Mouse (Mus musculus): ENCODE measurements around the gene Foxb1. TPM values are rescaled to one million over a fixed set of nuclear protein-coding genes. Genes with fewer than 3 reads are reported as not detected.

Gene Foxb1
- polyA plus RNA-seq, 1 experiment from 2014 or later = 2.8 TPM

GRCm38 (mm10) chr9:69754291-69754690 is 6.4 kb downstream of the Foxb1 start:
- H3K27me3 ChIP-seq (ENCODE audit: control insufficient read depth, insufficient read depth, low read length) = peaks cover 64% of the 10 kb centered on the region
- peak; percentile 67; the same call in 1 of the 2 replicates for ATAC-seq (replicated peaks; ENCODE audit: low FRiP score)

GRCm38 (mm10) chr9:69747971-69748370 is 12.8 kb downstream of the Foxb1 start:
- H3K4me2 ChIP-seq (ENCODE audit: low read depth, low read length, severe bottlenecking) = no peak overlapping the region
- H3K27ac ChIP-seq (ENCODE audit: low read depth, low read length) = no peak overlapping the region
- H3K4me1 ChIP-seq (replicated peaks; ENCODE audit: control insufficient read depth, insufficient read depth, low read length) = no peaks in the 10 kb centered on the region
- H3K36me3 ChIP-seq (ENCODE audit: control insufficient read depth, insufficient read depth, low read length) = no peaks in the 10 kb centered on the region
- H3K4me3 ChIP-seq (ENCODE audit: low read depth, low read length) = no peak overlapping the region
- H3K9ac ChIP-seq (ENCODE audit: low read length) = no peak overlapping the region
- 81% methylated on average over 1 of the region's 1 CpGs for WGBS
- H3K27me3 ChIP-seq (ENCODE audit: control insufficient read depth, insufficient read depth, low read length) = peaks cover 15% of the 10 kb centered on the region
- H3K9me3 ChIP-seq (ENCODE audit: control insufficient read depth, low read length) = peaks cover 4% of the 10 kb centered on the region; the same call in 1 of the 2 replicates
- ATAC-seq (replicated peaks; ENCODE audit: low FRiP score) (no peak), DNase-seq (ENCODE audit: low spot score) (no peak)

More at GRCm38 (mm10) chr9:69754291-69754690, 6.4 kb downstream of the Foxb1 start:
- no peaks in the 10 kb centered on the region for H3K36me3 ChIP-seq (ENCODE audit: control insufficient read depth, insufficient read depth, low read length)
- H3K9ac ChIP-seq (ENCODE audit: low read length) = no peak overlapping the region
- DNase-seq (ENCODE audit: low spot score) = no peak
- H3K4me3 ChIP-seq (ENCODE audit: low read depth, low read length) = no peak overlapping the region
- H3K4me1 ChIP-seq (replicated peaks; ENCODE audit: control insufficient read depth, insufficient read depth, low read length) = peaks cover 2% of the 10 kb centered on the region; the same call in 1 of the 2 replicates
- H3K9me3 ChIP-seq (ENCODE audit: control insufficient read depth, low read length) = no peaks in the 10 kb centered on the region
- H3K27ac ChIP-seq (ENCODE audit: low read depth, low read length) = no peak overlapping the region
- H3K4me2 ChIP-seq (ENCODE audit: low read depth, low read length, severe bottlenecking) = 0 out of 2 replicates have a peak overlapping the region, but pooled peaks have one; percentile 3
- 3% methylated on average over 7 of the region's 7 CpGs for WGBS

GRCm38 (mm10) chr9:69728736-69729135 is 32.0 kb downstream of the Foxb1 start:
- Histone ChIP-seq H3K4me3 (ENCODE audit: low read depth, low read length) (no peak overlapping the region), H3K27me3 (ENCODE audit: control insufficient read depth, insufficient read depth, low read length) (no peaks in the 10 kb centered on the region), H3K36me3 (ENCODE audit: control insufficient read depth, insufficient read depth, low read length) (no peaks in the 10 kb centered on the region), H3K4me1 (replicated peaks; ENCODE audit: control insufficient read depth, insufficient read depth, low read length) (no peaks in the 10 kb centered on the region), H3K9me3 (ENCODE audit: control insufficient read depth, low read length) (no peaks in the 10 kb centered on the region), H3K4me2 (ENCODE audit: low read depth, low read length, severe bottlenecking) (no peak overlapping the region), H3K9ac (ENCODE audit: low read length) (no peak overlapping the region), H3K27ac (ENCODE audit: low read depth, low read length) (no peak overlapping the region)
- 75% methylated on average over 5 of the region's 5 CpGs for WGBS
- no peak for ATAC-seq (replicated peaks; ENCODE audit: low FRiP score)
- DNase-seq (ENCODE audit: low spot score) = no peak

- Histone ChIP-seq H3K9me3 (ENCODE audit: control insufficient read depth, low read length) (no peaks in the 10 kb centered on the region), H3K4me1 (replicated peaks; ENCODE audit: control insufficient read depth, insufficient read depth, low read length) (peaks cover 9% of the 10 kb centered on the region; the same call in 1 of the 2 replicates), H3K4me2 (ENCODE audit: low read depth, low read length, severe bottlenecking) (no peak overlapping the region), H3K27ac (ENCODE audit: low read depth, low read length) (no peak overlapping the region), H3K4me3 (ENCODE audit: low read depth, low read length) (no peak overlapping the region), H3K27me3 (ENCODE audit: control insufficient read depth, insufficient read depth, low read length) (peaks cover 4% of the 10 kb centered on the region; the same call in 1 of the 2 replicates), H3K36me3 (ENCODE audit: control insufficient read depth, insufficient read depth, low read length) (no peaks in the 10 kb centered on the region), H3K9ac (ENCODE audit: low read length) (no peak overlapping the region)
- no peak for ATAC-seq (replicated peaks; ENCODE audit: low FRiP score)
- no peak for DNase-seq (ENCODE audit: low spot score)
- 58% methylated on average over 9 of the region's 9 CpGs for WGBS
Measured at GRCm38 (mm10) chr9:69718431-69718830, 42.3 kb downstream of the Foxb1 start.

GRCm38 (mm10) chr9:69716364-69716763 is 44.4 kb downstream of the Foxb1 start:
- Histone ChIP-seq H3K27me3 (ENCODE audit: control insufficient read depth, insufficient read depth, low read length) (peaks cover 4% of the 10 kb centered on the region; the same call in 1 of the 2 replicates), H3K9me3 (ENCODE audit: control insufficient read depth, low read length) (no peaks in the 10 kb centered on the region), H3K4me2 (ENCODE audit: low read depth, low read length, severe bottlenecking) (no peak overlapping the region), H3K36me3 (ENCODE audit: control insufficient read depth, insufficient read depth, low read length) (no peaks in the 10 kb centered on the region), H3K4me3 (ENCODE audit: low read depth, low read length) (no peak overlapping the region), H3K4me1 (replicated peaks; ENCODE audit: control insufficient read depth, insufficient read depth, low read length) (peaks cover 14% of the 10 kb centered on the region), H3K27ac (ENCODE audit: low read depth, low read length) (no peak overlapping the region), H3K9ac (ENCODE audit: low read length) (no peak overlapping the region)
- 31% methylated on average over 4 of the region's 4 CpGs for WGBS
- DNase-seq (ENCODE audit: low spot score) = peak; percentile 25
- no peak for ATAC-seq (replicated peaks; ENCODE audit: low FRiP score)

GRCm38 (mm10) chr9:69715445-69715844 is 45.3 kb downstream of the Foxb1 start:
- Histone ChIP-seq H3K9ac (ENCODE audit: low read length) (no peak overlapping the region), H3K36me3 (ENCODE audit: control insufficient read depth, insufficient read depth, low read length) (no peaks in the 10 kb centered on the region), H3K4me2 (ENCODE audit: low read depth, low read length, severe bottlenecking) (no peak overlapping the region), H3K9me3 (ENCODE audit: control insufficient read depth, low read length) (no peaks in the 10 kb centered on the region), H3K27me3 (ENCODE audit: control insufficient read depth, insufficient read depth, low read length) (peaks cover 4% of the 10 kb centered on the region; the same call in 1 of the 2 replicates), H3K27ac (ENCODE audit: low read depth, low read length) (no peak overlapping the region), H3K4me1 (replicated peaks; ENCODE audit: control insufficient read depth, insufficient read depth, low read length) (peaks cover 14% of the 10 kb centered on the region), H3K4me3 (ENCODE audit: low read depth, low read length) (no peak overlapping the region)
- peak; percentile 48 for DNase-seq (ENCODE audit: low spot score)
- WGBS = 17% methylated on average over 12 of the region's 12 CpGs
- no peak for ATAC-seq (replicated peaks; ENCODE audit: low FRiP score)

- Histone ChIP-seq H3K4me1 (replicated peaks; ENCODE audit: control insufficient read depth, insufficient read depth, low read length) (peaks cover 14% of the 10 kb centered on the region), H3K4me3 (ENCODE audit: low read depth, low read length) (no peak overlapping the region), H3K27me3 (ENCODE audit: control insufficient read depth, insufficient read depth, low read length) (peaks cover 4% of the 10 kb centered on the region; the same call in 1 of the 2 replicates), H3K27ac (ENCODE audit: low read depth, low read length) (0 out of 2 replicates have a peak overlapping the region, but pooled peaks have one; percentile 0), H3K9me3 (ENCODE audit: control insufficient read depth, low read length) (no peaks in the 10 kb centered on the region), H3K4me2 (ENCODE audit: low read depth, low read length, severe bottlenecking) (peak overlapping the region; percentile 39; the same call in 1 of the 2 replicates), H3K36me3 (ENCODE audit: control insufficient read depth, insufficient read depth, low read length) (no peaks in the 10 kb centered on the region), H3K9ac (ENCODE audit: low read length) (no peak overlapping the region)
- DNase-seq (ENCODE audit: low spot score) (no peak), ATAC-seq (replicated peaks; ENCODE audit: low FRiP score) (peak; percentile 27; the same call in 1 of the 2 replicates)
- 26% methylated on average over 7 of the region's 7 CpGs for WGBS
Measured at GRCm38 (mm10) chr9:69714346-69714745, 46.4 kb downstream of the Foxb1 start.

- Histone ChIP-seq H3K4me2 (ENCODE audit: low read depth, low read length, severe bottlenecking) (peak overlapping the region; percentile 39), H3K9me3 (ENCODE audit: control insufficient read depth, low read length) (no peaks in the 10 kb centered on the region), H3K9ac (ENCODE audit: low read length) (no peak overlapping the region), H3K4me1 (replicated peaks; ENCODE audit: control insufficient read depth, insufficient read depth, low read length) (peaks cover 14% of the 10 kb centered on the region), H3K36me3 (ENCODE audit: control insufficient read depth, insufficient read depth, low read length) (no peaks in the 10 kb centered on the region), H3K4me3 (ENCODE audit: low read depth, low read length) (peak overlapping the region; percentile 1; the same call in 1 of the 2 replicates), H3K27me3 (ENCODE audit: control insufficient read depth, insufficient read depth, low read length) (peaks cover 4% of the 10 kb centered on the region; the same call in 1 of the 2 replicates), H3K27ac (ENCODE audit: low read depth, low read length) (peak overlapping the region; percentile 42; the same call in 1 of the 2 replicates)
- 8% methylated on average over 18 of the region's 18 CpGs for WGBS
- DNase-seq (ENCODE audit: low spot score) (peak; percentile 69), ATAC-seq (replicated peaks; ENCODE audit: low FRiP score) (peak; percentile 83)
Measured at GRCm38 (mm10) chr9:69713577-69714327, 47.0 kb downstream of the Foxb1 start.
